Mouse (Mus musculus) heart, adult 18-20 months (tissue): Measurements from ENCODE around the gene 4933424G06Rik. TPM values are rescaled to one million over a fixed set of nuclear protein-coding genes. Genes with fewer than 3 reads are reported as not detected.

Experiments
- DNase-seq, 2 experiments: peaks; one replicate each; pipeline ENCODE4 v3.0.0; 2021 to 2022; ENCODE audit warnings: mixed read lengths in 1 of 2
- total RNA-seq, 2 experiments: library from RNA; stranded (reverse); gene quantifications; 2 replicates each; pipeline ENCODE4 v1.2.3; 2021

Gene 4933424G06Rik
- total RNA-seq, 2 experiments from 2014 or later, result not detected

DNA sequence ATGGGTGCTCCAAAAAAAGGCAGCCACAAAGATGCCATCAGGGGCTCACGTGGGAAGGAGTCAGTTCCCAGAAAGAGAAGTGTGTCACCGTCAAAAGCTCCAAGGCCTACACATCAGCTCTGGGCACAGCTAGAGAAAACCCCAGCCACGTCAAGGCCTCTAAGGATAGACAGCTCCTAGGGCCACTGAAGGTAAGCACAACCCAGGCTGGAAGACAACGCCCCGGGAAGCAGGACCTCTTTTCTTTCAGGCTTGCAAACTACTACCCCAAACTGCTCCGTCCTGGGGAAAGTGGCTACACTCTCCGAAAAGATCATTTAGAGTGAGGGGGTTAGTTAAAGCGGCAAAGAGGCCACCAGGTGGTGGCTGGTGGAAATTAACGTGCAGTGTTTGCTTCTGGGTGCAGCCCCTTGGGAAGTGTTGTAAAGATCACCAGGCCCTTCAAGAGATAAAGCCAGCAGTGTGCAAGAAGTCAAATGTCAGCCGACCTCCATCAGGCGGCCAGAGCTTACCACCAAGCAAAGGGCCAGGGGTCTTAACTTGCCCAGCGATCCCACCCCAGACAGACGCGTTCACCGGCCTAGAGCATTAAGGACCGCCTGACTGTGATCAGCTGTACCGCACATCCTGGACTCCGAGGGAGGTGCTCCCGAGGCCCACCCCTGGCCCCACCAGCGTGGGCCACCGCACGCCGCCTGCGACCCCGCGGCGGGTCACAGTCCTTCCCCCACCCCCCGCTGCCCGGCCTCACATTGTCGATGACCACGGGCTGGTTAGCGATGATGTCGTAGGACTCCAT, 695 bp upstream of the 4933424G06Rik start:
- peak in 1 of 2 experiments; percentile 47 for DNase-seq

GRCm38 (mm10) chr1:36711104-36711503, 1.2 kb downstream of the 4933424G06Rik start:
- no peak for DNase-seq

DNA sequence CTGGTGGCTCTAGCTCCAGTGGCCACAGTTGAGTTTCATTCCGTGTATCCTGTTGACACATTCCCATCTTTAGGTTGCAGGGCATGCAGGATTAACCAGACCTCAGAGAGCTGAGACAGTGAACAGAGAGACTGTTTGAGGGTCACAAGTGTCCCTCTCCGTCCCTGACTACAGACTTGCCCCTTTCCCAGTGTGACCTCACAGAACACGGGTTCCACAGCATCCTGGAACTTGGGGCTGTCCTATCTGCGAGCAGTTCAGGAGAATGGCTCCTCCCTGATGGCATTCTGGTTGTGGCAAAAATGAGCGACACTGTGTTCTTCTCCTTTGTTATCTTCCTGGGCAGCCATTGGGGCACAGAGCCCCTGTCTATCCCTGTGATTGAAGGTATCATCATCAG, 4.4 kb downstream of the 4933424G06Rik start, which contains the start of gene Actr1b:
Actr1b (minus strand) TSS at position 112 of the 400 bp plus-strand sequence.
- DNase-seq, result no peak

- DNase-seq, result no peak
Measured at GRCm38 (mm10) chr1:36718786-36719185, 8.8 kb downstream of the 4933424G06Rik start.

- no peak for DNase-seq
Measured at GRCm38 (mm10) chr1:36723146-36724056, 13.5 kb downstream of the 4933424G06Rik start.

GRCm38 (mm10) chr1:36724057-36724431, 14.1 kb downstream of the 4933424G06Rik start:
- no peak for DNase-seq

DNA sequence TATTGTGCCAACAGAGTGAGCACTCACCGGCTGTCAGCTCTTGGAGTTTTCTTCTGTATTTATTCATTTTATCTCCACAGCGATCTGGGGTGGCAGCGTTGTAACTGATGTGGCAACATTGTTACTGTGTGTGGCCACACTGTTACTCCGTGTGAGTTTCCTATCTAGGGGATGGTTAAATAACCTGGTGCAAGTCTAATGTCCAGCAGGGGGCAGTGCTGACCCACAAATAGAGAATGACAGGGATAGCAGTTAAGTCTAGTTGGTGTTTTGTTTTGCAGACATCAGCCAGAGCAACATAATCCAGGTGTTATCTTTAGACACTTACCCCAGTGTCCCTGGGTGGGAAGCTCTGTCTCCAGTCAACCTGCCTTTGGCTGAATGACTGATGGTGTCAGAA, 27.4 kb downstream of the 4933424G06Rik start:
- DNase-seq, result peak; percentile 71 to 91

- DNase-seq, result no peak
Measured at GRCm38 (mm10) chr1:36739231-36739630, 29.3 kb downstream of the 4933424G06Rik start.

GRCm38 (mm10) chr1:36743046-36743445, 33.1 kb downstream of the 4933424G06Rik start:
- no peak for DNase-seq

DNA sequence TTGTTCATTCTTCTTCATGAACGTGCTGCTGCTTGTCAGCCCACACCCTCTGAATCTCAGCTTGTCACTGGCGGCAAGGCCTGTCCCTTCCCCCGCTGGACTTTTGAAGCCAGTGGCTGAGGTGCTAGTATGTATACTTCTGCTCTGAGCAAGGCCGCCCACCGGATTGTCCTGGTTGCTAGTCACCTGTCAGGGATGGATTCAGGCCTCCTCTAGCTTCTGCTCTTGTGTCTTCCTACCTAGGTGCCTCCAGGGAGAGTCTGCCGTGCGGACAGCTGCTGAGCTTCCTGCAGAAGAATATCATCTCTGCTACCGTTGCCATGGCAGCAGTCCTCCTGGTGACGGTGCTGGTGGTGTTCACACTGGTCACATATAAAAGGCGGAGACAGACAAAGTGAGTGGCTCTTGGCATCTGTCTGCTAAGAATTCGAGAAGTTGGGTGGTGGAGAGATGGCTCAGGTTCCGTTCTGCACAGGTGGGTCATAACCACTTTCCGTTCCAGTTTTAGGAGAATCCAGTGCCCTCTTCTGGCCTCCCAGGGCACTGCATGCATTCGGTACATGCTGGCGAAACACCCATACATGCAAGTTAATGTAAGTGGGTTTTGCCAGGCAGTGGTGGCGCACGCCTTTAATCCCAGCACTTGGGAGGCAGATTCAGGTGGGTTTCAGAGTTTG, 34.5 kb downstream of the 4933424G06Rik start:
- peak; percentile 47 to 80 for DNase-seq

DNA sequence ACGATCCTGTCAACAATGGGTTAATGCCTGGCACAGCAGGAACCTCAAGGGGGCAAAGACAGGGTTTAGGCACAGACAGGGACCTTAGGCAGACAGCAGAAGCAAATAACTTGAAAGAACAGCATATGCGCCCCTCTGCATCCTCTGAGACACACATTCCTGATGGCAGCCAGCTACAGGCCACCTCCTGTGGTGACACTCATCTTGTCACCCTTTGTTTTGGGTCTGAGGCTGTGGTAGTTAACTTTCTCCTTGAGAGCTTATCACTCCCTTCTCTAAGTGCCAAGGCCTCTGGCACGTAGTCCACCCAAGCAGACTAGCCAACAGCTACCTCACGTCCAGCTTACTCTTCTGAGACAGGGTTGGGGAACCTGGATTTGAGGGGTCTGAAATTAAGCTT, 35.7 kb downstream of the 4933424G06Rik start:
- no peak for DNase-seq

GRCm38 (mm10) chr1:36746452-36746851, 36.5 kb downstream of the 4933424G06Rik start:
- peak in 1 of 2 experiments; percentile 21 for DNase-seq

DNA sequence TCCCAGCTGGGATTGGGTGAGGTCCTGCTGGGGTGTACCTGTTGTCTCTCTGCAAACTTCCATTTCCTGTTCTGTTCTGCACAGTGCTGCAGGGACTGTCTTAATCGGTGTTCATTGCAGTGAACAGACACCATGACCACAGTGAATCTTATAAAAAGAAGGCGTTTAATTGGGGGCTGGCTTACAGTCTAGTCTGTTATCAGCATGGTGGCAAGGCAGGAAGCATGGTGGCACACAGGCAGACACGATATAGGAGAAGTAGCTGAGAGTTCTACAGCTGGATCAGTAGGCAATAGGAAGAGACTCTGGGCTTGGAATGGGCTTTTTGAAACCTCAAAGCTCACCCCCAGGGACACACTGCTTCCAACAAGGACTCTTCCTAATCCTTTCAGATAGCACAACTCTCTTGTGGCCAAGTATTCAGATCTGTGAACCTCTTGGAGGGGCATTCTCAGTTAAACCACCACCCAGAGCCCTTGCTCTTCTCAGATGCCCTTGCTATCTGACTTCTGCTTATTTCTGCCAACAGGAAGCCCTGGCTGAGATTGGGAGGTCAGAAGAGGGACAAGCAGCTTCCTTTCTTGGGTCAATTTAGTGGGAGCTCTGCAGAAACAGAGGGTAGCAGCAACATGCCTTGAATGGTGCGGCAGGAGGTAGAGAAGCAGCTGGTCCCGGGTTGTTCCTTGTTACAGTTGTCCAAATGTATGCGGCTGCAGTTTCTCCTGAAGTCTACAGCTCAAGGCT, 44.2 kb downstream of the 4933424G06Rik start:
- DNase-seq, result peak in 1 of 2 experiments; percentile 27

- DNase-seq, result no peak
Measured at GRCm38 (mm10) chr1:36758553-36758952, 48.6 kb downstream of the 4933424G06Rik start.

DNA sequence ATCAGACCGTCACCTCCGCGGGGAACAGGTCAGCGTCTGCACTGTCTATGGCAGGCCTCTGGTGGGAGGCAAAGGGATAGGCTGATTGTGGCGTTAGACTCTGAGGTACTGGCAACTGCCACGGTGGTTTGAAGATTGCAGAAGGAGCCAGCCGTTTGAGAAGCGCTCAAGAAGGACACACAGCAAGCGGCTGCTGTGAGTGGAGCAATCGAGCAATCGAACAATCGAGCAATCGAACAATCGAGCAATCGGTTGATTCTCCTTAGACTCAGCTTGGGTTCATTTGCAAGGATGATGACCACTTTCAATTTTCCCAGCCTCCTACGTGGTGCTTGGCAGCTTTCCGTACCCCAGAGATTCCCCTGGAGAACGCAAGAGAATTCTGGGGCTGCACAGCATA, 49.1 kb downstream of the 4933424G06Rik start:
- DNase-seq, result no peak

DNA sequence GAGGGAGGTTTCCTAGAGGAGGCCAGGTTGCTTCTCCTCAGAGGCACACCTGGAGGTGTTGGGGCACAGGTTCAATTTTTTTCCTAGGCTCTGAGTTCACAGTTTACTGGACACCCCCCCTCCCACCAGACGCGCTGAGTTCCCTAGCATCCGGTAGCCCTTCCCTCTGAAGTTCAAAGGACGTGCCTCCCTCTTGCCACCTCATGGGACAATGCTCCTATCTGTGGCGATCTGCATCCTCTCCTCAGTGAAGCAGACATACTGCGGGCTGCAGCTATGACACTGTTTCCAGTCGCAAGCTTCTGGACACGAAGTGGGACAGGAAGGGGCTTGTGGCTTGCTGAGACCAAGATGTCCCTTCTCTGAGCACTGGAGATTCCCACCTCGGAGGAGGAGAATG, 50.5 kb downstream of the 4933424G06Rik start:
- no peak for DNase-seq

DNA sequence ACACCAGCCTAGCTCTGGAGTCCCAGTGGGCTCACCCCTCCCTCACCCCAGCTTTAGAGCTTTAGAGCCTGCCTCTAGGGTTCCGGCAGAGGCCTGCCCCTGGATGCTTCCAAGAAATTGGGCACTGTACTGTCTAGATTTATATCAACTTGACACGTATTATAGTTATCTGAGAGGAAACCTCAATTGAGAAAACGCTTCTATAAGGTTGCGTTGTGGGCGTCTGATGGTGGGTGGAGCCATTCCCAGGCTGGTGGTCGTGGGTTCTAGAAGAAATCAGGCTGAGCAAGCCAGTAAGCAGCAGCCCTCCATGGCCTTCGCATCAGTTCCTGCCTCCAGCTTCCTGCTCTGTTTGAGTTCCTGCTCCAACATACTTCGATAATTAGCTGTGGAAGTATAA, 51.1 kb downstream of the 4933424G06Rik start:
- DNase-seq, result no peak

DNA sequence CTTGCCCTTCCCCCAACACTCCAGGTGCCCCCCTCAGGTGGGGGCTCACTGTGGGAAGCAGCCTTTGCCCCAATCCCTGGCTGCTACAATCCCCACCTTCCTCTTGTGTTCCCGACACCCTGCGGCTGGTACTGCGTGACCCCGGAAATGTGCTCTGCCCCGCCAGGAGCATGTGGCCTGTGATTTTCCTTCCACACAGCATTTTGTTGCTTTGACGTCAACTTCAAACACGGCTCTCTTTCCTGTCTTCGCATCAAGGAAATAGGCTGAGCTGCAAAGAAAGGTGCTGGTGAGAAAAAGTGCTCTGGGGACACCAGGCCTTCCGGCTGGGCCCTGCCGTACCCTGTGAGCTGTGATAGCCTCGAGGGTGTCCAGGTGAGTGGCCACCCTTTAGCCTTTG, 51.6 kb downstream of the 4933424G06Rik start, which contains the start of gene Zap70:
Zap70 (plus strand) TSS at position 231 of the 400 bp plus-strand sequence.
- DNase-seq, result no peak

- no peak for DNase-seq
Measured at GRCm38 (mm10) chr1:36766431-36767205, 56.7 kb downstream of the 4933424G06Rik start.

DNA sequence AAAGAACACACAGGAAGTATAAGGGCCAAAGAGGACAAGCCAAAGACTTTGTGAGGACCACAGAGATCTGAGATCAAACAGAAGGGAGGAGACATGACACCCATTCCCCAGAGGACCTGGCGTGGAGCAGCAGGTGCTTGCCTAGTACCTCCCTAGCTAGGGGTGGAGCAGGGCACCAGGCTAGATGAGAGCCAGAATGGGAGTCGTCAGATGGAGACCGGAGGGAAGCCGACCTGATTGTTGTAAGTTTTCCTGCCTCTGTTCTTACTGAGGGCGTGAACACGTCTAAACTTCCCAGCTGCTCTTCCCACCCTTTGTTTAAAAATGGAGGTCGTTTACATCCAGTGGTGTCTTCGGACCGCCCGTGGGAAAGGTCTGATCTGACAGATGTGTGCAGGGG, 57.4 kb downstream of the 4933424G06Rik start:
- no peak for DNase-seq

GRCm38 (mm10) chr1:36768786-36769185, 58.8 kb downstream of the 4933424G06Rik start:
- no peak for DNase-seq
